Mouse (Mus musculus) left cerebral cortex, postnatal 25 days (tissue): Measurements from ENCODE around the gene Pced1a. TPM values are rescaled to one million over a fixed set of nuclear protein-coding genes. Genes with fewer than 3 reads are reported as not detected.
"Not testable (repeated sequence)": the region's sequence is repeated elsewhere in the genome, so short reads cannot be mapped to it uniquely, and the experiment has no call there.

Source experiments
- DNase-seq, 2 experiments: peaks; one replicate each; pipeline ENCODE4 v3.0.0; 2022; ENCODE audit warnings: low spot score in 2 of 2, mixed read lengths in 1 of 2
- intact Hi-C: fragments of 180-260 bp; cut with DNase I; formaldehyde crosslinking; loops from one replicate; pipeline ENCODE4 v1.15.1; 2025
- total RNA-seq, 2 experiments: library from RNA; stranded (reverse); gene quantifications; 2 replicates each; pipeline ENCODE4 v1.2.3; 2021

Pced1a gene
- total RNA-seq, 2 experiments from 2014 or later: 20.2 to 23.1 TPM

DNA sequence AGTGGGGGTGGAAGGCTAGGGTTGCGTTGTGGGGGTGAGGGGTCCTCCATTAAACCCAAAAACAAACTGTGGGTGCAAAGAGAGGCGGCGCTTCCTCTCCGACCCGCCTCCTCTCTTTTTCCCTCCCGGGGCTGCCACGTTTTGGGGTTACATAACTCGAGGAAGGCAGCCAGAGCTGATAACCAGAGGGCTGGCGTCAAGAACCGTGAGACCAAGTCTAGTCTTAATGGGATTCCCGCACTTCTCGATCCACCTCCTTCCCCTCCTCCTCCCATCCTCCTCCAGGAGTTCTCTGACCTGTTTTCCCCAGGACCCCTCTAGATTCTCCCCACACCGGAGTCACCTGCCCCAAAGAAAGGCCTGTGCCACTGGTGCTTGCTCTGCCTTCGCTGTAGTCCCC, 26.4 kb downstream of the Pced1a start:
- DNase-seq: no peak
- intact Hi-C loops: no loop called here

DNA sequence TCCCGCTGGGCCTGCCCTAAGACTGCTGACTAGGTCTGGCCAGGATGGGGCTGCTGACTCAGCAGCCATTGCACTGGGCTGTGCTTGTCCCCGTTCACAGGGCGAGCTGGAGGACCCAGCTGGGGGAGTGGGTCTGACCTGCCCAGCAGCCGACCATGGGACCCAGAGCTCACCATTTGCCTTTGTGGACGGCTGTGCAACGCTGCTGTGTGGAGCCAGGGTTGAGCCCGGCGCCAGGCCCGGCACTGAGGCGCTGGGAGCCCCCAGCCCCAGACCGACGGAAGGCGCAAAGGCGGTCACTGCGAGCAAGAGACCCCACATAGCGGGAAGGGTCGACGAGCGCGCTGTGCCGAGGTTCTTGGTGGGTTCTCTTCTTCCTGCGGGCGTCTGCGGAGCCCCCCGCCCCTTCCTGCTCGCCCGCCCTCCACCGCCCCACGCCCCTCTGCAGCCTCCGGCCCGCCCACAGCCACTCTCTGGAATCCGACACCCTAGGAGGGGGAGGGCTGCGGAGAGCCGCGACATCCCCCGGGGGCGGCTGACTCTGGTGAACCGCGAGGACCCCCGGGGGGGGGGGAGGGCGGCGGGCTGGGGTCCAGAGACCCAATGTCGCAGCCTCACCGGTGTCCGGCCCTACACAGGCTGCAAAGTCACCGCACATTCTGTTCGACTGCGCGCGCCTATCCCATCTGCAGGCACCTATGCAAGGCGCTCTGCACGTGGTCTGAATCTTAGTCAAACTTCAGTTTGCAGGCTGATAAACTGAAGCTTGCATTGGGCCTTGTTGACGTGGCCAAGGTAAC, 27.1 kb downstream of the Pced1a start, which contains the start of gene Cpxm1:
Gene Cpxm1 (minus strand): TSS at position 389 of the 800 bp plus-strand sequence.
- intact Hi-C loops: no loop called here
- no peak for DNase-seq

DNA sequence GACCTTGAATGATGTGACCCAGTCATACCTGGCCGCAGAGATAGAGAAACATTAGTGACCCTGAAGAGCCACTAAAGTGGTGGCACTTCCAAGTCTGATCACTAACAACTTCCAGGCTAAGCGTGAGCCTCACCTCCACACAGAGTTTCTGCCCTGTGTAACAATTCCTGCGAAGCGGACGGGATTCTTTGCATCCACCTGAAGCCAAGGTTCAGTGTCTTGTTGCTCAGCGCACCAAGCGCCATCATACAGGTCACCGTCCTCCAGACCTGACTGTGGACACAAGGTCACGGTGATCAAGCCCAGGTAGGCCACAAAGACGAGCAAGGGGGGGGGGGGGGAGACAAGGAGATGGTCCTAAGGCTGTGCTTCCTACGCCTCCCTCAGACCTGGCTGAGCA, 28.8 kb downstream of the Pced1a start:
- intact Hi-C loops: no loop called here
- DNase-seq: no peak

DNA sequence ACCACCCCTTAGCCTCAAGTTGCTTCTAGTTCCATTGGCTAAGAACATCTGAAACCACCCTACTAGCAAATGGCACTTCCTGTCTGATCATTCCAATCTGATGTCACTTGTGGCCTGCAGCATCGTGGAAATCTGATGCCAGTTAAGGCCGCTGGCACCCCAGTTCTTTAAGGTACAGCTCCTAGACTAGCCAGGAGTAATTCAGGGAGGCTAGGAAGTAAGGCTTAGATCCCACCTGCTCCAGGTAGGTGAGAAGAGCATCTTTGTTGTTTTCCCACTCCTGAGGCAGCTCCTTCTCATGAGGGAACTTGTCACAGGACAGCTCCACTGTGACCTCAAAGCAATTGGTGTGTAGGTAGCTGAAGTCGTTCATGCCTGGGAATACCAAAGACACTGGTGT, 31.7 kb downstream of the Pced1a start:
- no peak for DNase-seq
- intact Hi-C loops: no loop called here

DNA sequence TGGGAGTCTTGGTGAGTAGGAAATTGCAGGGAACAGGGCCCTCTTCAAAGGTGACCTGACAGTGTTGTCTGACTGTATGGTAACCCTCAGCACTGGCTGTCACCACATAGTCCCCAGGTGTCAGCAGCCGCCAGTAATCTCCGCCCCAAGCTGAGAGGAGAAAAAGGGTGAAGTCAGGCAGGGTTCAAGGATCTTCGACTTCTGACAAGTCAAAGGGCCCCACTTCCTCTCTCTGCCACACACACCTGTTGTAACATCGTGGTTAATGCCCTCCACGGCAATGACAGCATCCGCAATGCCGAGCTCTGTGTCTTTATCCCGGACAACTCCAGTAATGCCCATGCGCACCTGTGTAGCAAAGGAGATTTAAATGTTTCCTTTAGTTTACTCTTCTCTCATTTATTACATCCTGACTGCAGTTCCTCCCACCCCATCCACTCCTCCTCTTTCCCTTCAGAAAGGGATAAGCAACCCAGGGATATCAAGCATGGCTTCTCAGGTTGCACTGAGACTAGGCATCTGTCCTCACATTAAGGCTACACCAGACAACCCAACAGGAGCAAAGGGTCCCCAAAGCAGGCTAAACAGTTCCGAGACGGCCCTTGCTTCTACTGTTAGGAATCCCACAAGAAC, 33.4 kb downstream of the Pced1a start:
- intact Hi-C loops: no loop called here
- DNase-seq: no peak

DNA sequence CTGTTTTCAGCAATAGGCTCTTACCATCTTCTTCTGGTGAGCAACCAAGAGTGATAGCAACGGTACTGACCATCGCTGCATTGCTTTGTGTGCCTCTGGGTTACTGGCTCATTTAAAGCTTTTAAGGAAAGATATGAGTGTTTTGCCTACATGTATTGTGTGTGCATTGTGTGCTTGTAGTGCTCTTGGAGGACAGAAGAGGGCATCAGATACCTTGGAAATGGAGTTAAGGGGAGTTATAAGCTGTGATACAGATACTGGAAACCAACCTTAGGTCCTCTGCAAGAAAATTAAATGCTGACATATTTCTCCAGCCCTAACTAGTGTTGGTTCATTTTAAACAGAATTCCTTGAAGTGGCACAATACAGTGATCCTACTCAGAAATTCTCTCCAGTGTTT, 35.7 kb downstream of the Pced1a start:
- intact Hi-C loops: no loop called here
- no peak for DNase-seq

DNA sequence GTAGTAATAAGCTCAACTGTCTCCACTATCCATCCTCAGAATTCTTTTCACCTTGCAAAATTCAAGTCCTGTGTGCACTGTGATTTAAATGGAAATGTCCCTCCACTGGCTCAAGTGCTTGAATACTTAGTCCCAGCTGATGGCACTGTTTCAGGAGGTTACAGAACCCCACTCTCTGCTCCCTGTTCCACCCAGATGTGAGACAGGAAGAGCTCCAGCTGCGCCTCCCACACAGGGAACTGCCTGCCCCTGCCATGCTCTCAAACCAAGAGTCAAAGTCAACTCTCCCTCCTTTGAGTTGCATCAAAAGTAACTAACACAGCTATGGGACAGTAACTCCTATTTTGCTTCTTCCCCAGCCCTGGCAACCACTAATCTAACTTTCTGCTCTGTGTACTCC, 38.3 kb downstream of the Pced1a start:
- DNase-seq: no peak
- intact Hi-C loops: no loop called here

DNA sequence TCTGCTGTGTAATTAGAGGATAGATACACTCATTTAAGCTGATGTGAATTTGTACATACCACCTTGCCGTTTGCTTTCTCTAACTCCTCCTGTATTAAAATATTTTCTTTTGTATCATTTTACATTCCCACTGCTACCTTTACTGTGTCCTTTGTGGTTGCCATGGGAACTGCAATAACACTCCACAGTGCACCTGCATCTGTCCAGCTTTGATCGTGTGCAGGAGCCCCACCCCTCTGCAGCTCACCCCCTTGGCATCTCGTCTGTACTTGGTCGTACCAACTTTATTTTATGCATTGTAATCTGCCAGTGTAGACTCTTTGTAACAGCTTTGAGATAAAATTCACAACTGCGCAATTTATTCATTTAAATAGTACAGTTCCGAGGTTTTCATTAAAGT, 40.6 kb downstream of the Pced1a start:
- intact Hi-C loops: no loop called here
- no peak for DNase-seq

DNA sequence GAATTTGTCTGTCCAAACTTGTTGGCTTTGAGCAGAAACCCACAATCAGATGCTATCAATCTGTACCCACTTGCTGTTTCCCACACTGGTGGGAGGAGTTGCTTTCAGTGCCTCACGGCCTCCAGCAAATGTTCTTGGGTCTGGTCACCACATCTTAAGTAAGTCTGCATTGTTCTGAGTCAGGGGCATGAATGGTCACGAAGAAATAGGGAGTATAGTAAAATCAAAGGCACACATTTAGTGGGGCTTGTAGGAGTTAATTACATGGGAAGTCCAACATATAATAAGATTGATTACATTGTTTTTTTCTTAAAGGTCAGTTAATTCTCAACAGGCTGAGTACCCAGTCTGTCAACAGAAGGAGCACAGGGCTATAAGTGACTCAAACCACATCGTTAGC, 41.3 kb downstream of the Pced1a start:
- DNase-seq: no peak
- intact Hi-C loops: no loop called here

DNA sequence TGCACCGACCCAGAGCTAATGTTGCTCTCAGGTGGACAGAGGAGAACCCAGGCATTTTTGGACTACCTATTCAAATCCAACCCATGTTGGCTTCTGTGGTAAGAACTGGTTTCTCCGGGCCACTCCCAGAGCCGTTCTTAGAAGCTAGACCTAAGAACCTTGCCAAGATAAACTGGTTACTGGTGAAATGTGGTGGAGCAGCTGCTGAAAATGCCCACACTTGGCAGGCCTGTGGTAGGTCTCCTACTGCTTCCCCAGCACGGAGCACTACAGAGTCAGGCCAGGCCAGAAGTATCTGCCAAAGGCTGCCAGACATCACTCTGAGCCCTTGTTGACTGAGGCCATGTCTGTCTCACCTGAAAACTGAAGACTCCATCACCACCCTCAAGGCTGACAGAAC, 49.5 kb downstream of the Pced1a start:
- intact Hi-C loops: no loop called here
- DNase-seq: no peak

DNA sequence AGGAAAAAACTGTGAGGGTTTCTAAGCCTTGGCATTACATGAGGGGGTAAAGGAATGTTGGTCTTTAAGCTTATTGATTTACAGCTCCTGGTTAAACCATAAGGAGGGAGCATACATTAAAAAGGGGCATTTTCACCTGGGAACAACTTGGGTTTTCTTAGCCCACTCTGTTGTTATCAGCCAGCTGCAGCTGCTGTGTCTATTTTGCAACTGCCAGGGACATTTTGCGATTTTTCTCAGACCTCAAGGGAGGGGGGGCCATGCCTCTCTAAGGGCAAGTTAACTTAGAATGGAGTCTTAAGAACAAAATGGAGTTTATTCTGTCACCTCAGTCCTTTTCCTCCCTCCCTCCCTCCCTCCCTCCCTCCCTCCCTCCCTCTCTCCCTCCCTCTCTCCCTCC, 51.5 kb downstream of the Pced1a start:
- DNase-seq, intact Hi-C loops: not testable (repeated sequence)

DNA sequence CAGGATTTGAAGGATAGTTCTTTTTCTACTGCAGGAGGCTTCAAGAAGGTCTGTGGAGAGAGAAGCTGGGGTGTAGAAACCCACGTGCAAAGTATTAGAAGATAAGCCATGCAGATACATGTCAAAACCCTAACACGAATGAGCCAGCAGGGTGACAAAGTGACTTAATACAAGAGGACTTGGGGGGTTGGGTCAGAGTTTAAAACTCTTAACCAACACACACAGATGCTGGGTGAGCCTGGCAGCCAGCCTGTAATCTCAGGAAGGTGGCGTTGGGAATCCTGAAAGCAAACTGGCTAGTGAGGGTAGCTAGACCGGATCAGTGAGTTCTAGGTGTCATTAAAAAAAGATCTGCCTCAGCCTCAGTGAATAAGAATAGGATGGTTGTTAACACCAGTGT, 57.1 kb downstream of the Pced1a start:
- intact Hi-C loops: no loop called here
- DNase-seq: no peak

Other genes with a start within 250 kb of the Pced1a start
- 100 to 1,000 TPM in 1 of 2 experiments, 10 to 100 TPM in 1; 93.6 to 109 TPM for gene Snrpb, start 245.3 kb downstream of the Pced1a start, total RNA-seq
- not detected for gene Tmc2, start 229.5 kb downstream of the Pced1a start, total RNA-seq
- 100 to 1,000 TPM; 112 to 113 TPM for gene Nop56, start 150.3 kb downstream of the Pced1a start, total RNA-seq
- 100 to 1,000 TPM; 267 to 269 TPM for gene Idh3b, start 140.2 kb downstream of the Pced1a start, total RNA-seq
- 1 to 10 TPM; 7.8 to 8.3 TPM for gene Ebf4, start 129.5 kb downstream of the Pced1a start, total RNA-seq
- gene Cpxm1, start 27.1 kb downstream of the Pced1a start, total RNA-seq: 1 to 10 TPM; 5.5 to 7.4 TPM
- gene Gm28372, start 19.5 kb downstream of the Pced1a start, total RNA-seq: not detected
- gene 1700020A23Rik, start 19.4 kb downstream of the Pced1a start, total RNA-seq: not detected
- gene Tmem239, start 18.2 kb downstream of the Pced1a start, total RNA-seq: not detected
- gene Vps16, start 362 bp downstream of the Pced1a start, total RNA-seq: 10 to 100 TPM; 83.5 to 88.3 TPM
- 100 to 1,000 TPM; 234 to 252 TPM for gene Ptpra, start 25.6 kb upstream of the Pced1a start, total RNA-seq
- 10 to 100 TPM; 76.1 to 76.8 TPM for gene Mrps26, start 139.0 kb upstream of the Pced1a start, total RNA-seq
- gene Oxt, start 151.5 kb upstream of the Pced1a start, total RNA-seq: 1 to 10 TPM; 1.9 to 2.2 TPM
- 10 to 100 TPM; 13.5 to 20.4 TPM for gene Avp, start 157.9 kb upstream of the Pced1a start, total RNA-seq
- 1 to 10 TPM; 8.2 to 9.0 TPM for gene Fastkd5, start 205.3 kb upstream of the Pced1a start, total RNA-seq
- 10 to 100 TPM in 1 of 2 experiments, 1 to 10 TPM in 1; 9.8 to 10.7 TPM for gene Ubox5, start 205.3 kb upstream of the Pced1a start, total RNA-seq
- 100 to 1,000 TPM; 174 to 190 TPM for gene Lzts3, start 218.1 kb upstream of the Pced1a start, total RNA-seq
- 100 to 1,000 TPM in 1 of 2 experiments, 10 to 100 TPM in 1; 97.3 to 108 TPM for gene Ddrgk1, start 240.0 kb upstream of the Pced1a start, total RNA-seq
- gene Itpa, start 242.9 kb upstream of the Pced1a start, total RNA-seq: 10 to 100 TPM; 39.4 to 42.8 TPM